Mouse (Mus musculus) liver, postnatal 0 days (tissue): ENCODE data around the gene Szrd1.

Source experiments
- CTCF ChIP-seq: sonication (generic); IDR thresholded peaks from 2 replicates; pipeline ENCODE4 v1.5.1; 2016; ENCODE audit warnings: antibody characterized with exemption, low read depth
- EP300 ChIP-seq: IDR thresholded peaks from 2 replicates; pipeline ENCODE4 v1.6.1; 2016; ENCODE audit warnings: antibody characterized with exemption, low read depth, mild to moderate bottlenecking

DNA sequence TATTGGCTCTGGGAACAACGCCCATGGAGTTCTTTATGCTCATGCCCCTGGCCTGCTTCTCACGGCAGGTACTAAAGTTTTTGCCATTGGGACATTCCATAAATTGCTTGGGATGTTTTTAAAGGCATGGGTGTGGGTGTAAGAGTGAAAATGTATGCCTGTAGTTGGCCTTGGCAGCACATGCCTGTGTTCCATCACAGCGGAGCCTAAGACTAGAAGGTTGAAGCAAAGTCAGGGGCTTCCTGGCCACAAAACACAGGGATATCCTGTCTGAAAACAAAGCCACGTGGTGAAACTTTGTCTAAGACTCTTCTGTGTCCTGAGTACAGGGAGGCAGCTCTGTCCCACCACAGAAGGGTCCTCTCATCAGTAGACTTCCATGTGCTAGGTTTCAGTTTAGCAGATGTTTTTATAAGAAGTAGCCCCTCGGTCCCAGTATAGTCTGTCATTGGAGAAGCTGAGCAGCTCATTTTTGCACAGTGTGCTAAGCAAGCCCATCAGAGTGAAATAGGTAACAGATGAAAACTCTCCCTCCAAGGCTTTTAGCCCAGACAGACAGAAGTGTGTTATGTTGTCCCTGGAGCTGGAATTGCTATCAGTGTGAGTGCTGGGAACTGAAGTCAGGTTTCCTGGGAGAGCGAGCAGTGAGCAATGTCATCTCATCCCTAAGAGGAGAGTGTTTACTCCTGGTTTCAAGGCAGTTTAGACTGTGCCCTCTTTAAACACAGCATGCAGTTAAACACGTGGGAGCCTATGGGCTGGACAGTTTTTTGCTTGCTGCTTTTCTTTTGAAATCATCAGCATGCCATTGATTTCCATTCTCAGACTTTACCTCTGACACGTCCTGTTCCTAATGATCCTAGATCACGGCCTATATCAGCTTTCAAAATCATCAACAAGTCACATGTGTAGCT is 47.6 kb upstream of the Szrd1 start:
- no peak for TF ChIP-seq EP300
- no peak for TF ChIP-seq CTCF
